Mouse (Mus musculus): ENCODE results near the gene Bid. TPM values are rescaled to one million over a fixed set of nuclear protein-coding genes. Genes with fewer than 3 reads are reported as not detected.
"Not testable (repeated sequence)": the region's sequence is repeated elsewhere in the genome, so short reads cannot be mapped to it uniquely, and the experiment has no call there.

Bid gene
- total RNA-seq, 2 experiments from 2014 or later: 10.7 to 12.7 TPM

DNA sequence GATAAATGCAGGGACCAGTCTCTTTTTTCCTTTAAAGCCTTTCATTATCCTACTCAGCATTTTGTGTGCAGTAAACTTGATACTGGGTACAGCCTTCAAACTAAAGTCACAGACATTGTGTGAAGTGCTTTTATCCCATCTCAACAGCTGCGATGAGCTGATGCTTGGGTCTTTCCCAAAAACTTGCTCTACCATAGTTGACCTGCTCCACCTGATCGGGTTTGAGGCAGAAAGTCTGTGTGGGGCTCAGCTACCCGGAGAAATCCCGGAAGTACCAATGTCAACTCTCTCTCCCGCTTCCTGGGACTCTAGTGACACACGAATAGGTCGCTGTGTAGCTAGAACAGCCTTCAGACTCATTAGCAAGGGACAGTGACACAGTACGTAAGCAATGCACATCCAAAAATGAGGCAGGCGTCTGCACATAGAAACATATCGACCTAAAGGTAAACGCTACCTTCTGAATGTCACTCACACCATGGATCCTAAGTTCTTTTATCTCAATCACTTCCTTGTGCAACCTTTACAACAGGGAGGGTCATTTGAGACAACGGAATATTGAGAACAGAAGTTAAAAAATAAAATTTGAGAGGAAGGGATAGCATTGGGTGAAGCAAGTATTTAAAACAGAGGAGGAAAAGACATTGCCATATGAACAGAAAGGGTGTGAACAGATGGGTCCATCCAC is 22.3 kb upstream of the Bid start:
- intact Hi-C loops (cut with DNase I): no loop called here
- DNase-seq (ENCODE audit: low spot score in 2 of 2): no peak

DNA sequence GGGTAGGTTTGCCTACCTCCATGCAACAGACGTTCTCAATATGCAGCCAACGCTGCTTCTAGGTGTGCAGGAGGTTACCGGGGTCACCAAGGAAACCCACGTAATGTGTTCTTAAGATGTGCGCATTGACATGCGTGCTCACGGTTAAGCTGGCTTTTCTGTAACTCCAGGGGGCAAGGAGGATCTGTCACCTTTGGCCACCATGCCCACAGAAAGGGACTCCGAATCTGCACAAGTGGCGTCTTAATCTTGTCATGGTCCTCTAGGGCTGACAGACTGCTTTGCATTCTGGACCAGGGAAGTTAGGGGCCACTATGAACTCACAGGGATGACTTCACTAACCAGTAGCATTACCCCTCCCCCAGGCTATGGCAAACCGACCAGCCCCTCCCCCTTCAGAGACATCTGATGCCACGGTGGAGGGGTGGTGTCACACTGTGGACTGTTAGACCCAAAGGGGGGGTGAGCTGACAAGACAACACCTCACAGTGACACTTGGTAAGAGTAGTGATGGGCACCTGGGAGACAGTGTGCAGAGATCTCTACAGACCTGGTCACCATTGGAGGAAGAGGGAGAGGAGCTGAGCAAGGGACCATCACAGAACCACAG is 21.5 kb upstream of the Bid start:
- intact Hi-C loops (cut with DNase I): no loop called here
- no peak for DNase-seq (ENCODE audit: low spot score in 2 of 2)

DNA sequence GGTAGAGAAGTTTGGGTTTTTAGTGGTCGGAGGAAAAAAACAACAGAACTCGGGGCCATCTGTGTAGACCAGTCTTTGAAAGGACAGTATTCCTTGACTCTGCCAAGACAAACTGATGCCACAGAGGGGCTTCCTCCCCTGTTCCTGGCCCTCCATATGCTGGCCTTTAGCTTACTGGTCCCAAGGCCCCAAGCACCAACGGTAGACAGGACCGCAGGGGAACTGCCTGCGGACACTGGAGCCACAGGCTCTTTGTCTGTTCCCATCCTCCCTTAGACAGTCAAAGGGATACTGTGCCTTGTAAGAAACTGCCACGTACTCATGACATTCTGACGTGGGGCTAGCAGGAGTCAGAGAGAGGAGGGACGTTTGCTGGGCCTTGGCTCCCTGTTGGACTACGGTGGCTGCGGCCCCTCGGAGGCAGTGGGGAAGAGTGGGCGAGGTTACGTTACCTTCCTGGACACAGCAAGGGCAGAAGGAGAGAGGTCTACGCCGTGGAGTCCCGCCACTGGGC is 20.5 kb upstream of the Bid start:
- DNase-seq (ENCODE audit: low spot score in 2 of 2): no peak
- intact Hi-C loops (cut with DNase I): no loop called here

DNA sequence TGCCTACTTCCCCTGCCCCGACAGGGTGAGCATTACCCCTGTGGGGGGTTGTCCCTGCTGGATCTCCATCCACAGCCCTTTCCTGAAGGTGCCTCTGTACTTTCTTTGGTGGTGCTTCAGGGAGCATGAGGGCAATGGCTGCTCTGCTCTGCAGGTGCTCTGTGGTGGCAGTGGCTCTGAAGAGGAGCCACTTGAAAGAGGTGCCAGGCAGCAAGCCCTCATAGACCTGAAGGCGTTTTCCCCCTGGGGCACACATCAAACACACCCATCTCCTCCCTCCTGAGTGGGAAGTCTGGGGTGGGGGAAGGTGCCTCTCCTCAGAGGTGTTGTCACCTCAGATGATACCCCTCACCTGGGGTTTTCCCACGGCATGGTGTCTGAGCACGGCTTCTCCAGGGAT is 17.5 kb upstream of the Bid start:
- no peak for DNase-seq (ENCODE audit: low spot score in 2 of 2)

DNA sequence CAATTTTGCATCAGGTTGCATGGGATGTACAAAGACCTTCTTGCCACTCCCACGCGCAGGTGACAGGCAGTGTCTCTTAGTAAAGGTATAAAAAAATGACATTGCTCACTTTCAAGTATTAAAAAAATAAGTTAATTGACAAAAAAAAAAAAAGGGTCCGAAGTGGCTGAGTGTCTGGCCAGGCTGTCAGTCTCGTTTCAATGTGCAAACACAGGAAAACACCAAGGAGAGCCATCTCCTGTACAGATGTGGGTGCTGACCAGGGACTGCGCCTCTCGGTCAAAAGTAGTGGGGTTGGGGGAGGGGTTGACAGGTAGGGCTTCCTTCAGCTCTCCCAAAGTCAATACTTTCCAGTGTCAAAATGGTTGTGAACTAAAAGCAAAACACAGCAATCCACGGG is 17.0 kb upstream of the Bid start:
- DNase-seq (ENCODE audit: low spot score in 2 of 2): no peak
- intact Hi-C loops (cut with DNase I): no loop called here

More for the DNA sequence above, 17.5 kb upstream of the Bid start:
- intact Hi-C loops (cut with DNase I): no loop called here

DNA sequence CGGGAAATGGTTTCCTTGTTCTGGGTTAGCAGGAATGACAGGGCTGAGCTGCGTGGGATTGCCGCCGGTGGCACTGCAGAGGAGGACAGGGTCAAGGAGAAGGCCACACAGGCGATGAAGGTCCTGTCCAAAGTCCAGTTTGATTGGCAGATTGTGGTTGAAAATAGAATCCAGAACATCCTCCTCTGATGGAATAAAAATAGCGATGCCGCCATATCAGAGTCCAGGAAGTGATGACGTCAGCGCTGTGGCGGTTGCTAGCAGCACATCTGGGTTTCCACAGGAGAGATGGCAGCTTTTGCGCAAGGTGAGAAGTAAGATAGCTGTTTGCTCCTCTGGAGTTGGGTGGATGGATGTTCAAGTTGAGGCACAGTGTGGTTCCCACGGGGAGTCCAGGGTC is 15.9 kb upstream of the Bid start:
- DNase-seq (ENCODE audit: low spot score in 2 of 2): no peak
- intact Hi-C loops (cut with DNase I): no loop called here

DNA sequence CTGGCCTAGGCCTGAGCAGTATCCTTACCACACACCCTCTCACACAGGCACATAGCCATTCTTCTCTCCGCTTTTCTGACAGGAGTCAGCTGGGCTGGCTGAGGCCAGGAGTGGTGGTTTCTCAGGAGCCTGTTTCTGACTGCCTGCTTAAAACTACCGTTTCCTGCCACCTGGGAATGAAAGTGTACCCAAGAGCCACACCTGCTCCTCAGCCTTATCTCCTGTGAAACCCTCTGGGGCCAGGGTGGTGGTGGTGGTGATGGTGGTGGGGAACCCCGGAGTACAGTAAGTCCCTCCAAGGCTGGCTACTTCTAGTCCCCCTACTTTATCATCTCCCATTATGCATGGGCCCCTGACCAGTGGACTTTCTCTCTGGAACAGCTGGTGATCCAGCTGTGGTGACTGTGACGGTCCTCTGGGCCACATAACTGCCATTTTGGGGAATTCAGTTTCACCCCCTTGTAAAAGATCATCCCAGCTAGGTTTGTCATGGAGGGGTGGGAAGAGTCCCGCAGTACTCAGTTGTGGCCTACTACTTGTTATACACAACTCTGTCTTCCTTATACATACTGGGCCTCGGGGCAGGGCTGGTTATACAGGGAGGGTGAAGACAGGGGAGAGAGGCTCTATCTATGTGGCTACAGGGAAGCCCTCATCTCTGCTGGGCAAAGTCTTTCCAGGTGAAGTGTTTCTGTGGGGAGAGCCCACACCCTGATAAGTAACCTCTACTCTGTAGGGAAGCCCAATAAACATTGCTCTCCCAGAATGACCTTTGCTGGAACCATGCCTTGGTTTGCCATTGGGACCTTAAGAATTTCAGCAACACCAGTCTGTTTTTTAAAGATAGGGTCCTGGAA is 14.0 kb upstream of the Bid start:
- intact Hi-C loops (cut with DNase I): no loop called here
- no peak for DNase-seq (ENCODE audit: low spot score in 2 of 2)

DNA sequence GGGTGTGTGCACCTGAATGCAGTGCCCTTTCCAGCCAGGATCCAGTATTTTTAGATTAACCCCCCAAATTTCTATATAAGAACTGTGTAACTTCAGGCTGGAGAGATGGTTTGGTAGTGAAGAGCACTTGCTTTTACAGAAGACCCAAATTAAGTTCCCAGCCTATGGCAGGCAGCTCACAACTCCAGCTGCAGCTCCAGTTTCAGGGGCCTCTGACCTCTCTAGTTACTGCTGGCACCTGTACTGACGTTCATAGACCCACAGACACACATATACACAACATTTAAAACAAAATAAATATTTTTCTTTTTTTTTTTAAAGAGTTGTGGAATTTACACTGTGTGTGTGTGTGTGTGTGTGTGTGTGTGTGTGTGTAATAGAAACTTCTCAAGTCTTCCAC is 12.8 kb upstream of the Bid start:
- intact Hi-C loops (cut with DNase I): no loop called here
- no peak for DNase-seq (ENCODE audit: low spot score in 2 of 2)

DNA sequence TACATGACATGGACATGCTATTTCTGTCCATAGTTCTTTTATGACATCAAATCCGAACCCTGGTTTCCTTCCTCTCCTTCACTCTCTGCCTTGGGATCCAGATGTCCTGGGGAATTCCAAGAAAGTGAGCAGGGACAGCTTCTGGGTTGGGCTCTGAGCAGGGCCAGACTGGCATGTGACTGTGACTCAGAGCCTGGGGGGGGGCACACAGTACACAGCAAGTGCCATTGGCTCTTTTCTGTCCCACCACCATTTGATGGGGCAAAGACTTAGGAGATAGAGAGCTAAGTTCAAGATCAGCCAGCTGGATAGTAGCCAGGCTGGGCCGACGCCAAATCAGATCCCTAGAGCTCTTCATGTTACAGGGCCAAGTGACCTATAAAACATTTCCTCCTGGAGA is 11.1 kb upstream of the Bid start:
- intact Hi-C loops (cut with DNase I): no loop called here
- DNase-seq (ENCODE audit: low spot score in 2 of 2): peak in 1 of 2 experiments; percentile 20

DNA sequence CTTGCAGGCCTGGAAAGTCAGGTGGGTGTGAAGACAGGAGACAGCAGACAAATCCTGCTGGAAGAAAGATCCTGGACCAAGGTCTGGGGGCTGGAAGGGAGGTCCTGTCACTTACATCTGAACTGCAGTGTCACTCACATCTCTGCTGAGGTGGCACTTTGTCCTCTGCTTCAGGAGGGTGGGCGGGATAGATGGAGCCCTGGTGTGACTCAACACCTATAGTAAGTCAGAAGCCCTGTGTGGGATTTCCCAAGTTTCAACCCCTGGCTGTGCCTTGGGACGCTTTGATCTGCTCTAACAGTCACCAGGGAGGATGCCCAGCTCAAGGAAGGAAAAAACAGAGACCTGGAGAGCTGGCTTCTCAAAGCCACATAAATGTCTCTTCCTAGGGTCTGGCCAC is 10.2 kb upstream of the Bid start:
- DNase-seq (ENCODE audit: low spot score in 2 of 2): no peak
- intact Hi-C loops (cut with DNase I): no loop called here

DNA sequence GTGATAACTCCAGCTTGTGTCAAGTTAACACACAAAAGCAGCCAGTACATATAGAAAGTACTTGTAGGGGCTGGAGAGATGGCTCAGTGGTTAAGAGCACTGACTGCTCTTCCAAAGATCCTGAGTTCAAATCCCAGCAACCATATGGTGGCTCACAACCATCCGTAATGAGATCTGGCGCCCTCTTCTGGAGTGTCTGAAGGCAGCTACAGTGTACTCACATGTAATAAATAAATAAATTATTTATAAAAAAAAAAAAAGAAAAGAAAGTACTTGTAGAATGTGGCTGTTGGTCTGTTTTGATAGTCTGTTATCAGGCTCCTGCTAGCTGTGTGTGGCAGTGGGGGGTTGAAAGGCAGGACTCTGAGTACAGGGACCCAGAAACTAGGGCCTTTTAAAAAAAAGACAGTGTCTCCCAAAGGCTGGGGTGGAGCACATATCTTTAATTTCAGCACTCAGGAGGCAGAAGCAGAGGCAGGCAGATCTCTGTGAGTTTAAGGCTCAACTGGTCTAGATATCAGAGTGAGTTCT is 8.2 kb upstream of the Bid start:
- intact Hi-C loops (cut with DNase I): not testable (repeated sequence)

DNA sequence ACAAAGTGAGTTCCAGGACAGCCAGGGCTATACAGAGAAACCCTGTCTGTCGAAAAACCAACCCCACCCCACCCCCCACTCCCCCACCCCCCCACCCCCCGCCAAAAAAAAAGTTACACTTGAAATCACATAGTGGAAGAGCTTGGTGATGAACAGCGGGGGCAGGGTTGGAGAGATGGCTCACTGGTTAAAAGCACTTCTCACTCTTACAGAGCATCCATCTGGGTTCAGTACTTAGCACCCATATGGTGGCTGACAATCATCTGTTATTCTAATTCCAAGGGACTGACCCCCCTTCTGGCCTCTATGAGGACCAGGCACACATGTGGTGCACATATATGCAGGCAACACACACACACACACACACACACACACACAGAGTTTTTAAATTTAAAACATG is 1.3 kb upstream of the Bid start:
- DNase-seq (ENCODE audit: low spot score in 2 of 2): no peak
- intact Hi-C loops (cut with DNase I): no loop called here

More for the DNA sequence above, 8.2 kb upstream of the Bid start:
- not testable (repeated sequence) for DNase-seq (ENCODE audit: low spot score in 2 of 2)

DNA sequence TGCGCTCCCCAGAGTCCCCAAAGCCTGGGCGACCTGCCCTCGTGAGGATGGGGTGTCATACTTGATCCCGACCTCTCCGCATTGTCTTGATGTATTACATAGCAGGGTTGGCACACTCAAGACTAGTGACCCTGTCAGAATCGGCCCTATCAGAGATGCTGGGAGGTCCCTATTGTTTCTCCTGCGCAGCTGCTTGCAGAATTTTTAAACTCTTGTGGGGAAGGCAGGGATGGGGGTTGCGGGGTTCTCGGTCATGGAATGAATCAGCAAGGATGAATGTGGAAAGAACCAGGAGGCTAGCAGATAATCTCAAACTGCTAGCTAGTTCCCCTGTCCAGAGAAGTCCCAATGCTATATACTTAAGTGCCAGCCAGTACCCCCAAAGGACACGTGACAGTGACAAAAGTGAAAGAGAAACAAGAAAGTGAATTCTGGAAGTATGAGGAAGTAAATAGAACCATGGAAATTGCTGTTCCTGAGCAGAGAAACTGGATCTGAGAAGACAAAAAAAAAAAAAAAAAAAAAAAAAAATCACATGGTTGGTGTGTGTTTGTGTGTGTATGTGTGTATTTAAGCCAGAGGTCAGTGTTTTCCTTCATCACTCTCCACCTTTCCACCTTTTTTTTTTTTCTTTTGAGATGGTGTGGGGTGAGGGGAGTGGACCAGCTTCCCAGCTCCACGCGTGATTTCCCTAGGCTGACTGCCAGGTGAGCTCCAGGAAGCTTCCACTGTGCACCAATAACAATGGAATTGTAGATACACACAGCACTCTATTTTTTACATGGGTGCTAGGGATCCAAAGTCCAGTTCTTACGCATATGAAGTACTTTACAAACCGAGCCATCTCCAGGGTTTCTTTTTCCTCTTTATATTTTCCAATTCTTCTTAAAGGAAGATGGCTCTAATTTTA is 574 bp upstream of the Bid start:
- intact Hi-C loops (cut with DNase I); DNase-seq (ENCODE audit: low spot score in 2 of 2): not testable (repeated sequence)

DNA sequence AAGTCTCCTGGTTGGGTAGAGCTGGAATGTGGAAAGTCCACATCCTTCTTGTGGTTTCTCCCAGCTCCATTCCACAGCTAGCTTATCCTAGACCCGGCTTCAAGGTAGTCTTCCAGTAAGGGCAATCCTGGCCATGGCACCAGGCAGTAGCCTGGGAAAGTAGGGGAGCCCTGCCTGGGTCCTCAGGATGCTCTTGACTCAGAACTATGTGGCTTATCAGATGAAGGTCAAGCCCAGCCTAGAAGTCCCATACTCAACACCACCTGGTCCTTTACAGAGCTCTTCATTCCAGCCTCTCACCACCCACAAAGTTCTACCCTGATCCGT is 1.0 kb downstream of the Bid start:
- intact Hi-C loops (cut with DNase I): no loop called here

DNA sequence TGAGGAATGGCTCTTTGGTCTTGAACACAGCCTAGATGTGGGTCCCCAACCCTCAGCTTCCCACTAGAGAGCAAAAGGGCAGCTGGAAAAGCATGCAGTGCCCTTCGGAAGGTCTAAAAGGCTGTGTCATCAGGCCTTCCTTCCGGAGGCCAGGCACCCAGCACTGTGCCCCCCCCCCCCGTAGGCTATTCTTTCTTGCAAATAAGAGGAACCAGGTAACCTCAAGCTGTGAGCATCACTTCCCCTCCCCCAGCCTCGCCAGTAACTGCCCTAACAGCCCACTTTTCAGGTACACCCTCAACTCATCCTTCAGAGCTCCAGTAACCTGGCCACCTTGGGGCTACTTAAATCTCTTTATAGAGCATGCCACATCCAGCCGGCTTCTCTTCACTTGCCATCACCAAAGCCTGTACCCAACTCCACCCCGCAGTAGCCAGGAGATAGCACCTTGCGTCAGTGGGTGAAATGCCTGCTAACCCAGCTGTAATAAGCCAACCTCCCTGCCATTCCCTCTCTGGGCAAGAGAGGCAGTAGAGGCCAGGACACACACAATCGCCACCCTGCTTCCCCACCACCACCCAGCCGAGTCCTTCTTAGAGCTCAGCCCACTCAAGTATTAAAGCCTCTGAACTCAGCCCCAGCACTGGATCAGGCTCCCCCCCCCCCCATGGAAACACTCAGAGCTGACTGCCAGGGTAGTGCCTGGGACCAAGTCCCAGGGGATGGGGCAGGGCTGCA is 1.6 kb downstream of the Bid start:
- DNase-seq (ENCODE audit: low spot score in 2 of 2): peak in 1 of 2 experiments; percentile 62

More for the DNA sequence above, 1.0 kb downstream of the Bid start:
- DNase-seq (ENCODE audit: low spot score in 2 of 2): no peak

DNA sequence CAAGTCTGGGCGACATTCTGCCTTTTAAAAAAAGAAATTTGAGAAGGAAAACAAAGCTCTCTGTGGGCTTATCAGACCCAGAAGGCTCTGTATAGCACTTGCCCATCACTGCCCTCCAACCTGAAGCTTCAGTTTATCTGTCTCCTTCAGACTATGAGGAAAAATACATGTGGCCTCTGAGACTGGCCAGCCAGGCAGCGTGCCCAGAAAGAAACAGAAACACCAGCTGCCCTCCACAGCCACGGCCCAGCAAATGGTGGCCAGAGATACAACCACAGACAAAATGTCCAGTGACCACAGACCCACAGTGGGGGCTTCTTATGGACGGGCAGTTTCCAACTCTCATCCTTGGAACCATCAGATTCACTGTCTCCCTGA is 2.1 kb downstream of the Bid start:
- no peak for DNase-seq (ENCODE audit: low spot score in 2 of 2)
- intact Hi-C loops (cut with DNase I): no loop called here

More for the DNA sequence above, 1.6 kb downstream of the Bid start:
- intact Hi-C loops (cut with DNase I): no loop called here

DNA sequence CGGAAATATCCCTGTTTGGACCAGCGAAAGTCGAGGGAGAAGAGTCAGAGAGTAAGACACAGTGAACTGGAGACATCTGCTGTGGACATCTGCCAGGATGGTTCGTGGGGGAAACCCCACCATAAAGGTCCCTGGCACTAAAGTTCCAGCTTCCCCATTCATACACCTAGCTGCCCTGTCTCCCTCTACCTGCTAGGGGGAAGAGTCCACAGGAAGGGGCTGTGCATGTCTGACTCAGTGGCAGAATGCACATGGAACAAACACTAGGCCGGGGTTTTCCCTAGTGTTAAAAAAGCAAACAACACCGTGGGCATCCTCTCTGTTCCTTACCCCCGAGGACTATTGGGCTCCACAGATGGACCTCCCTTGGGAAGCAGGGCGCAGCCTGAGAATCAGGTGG is 2.9 kb downstream of the Bid start:
- DNase-seq (ENCODE audit: low spot score in 2 of 2): no peak
- intact Hi-C loops (cut with DNase I): no loop called here

DNA sequence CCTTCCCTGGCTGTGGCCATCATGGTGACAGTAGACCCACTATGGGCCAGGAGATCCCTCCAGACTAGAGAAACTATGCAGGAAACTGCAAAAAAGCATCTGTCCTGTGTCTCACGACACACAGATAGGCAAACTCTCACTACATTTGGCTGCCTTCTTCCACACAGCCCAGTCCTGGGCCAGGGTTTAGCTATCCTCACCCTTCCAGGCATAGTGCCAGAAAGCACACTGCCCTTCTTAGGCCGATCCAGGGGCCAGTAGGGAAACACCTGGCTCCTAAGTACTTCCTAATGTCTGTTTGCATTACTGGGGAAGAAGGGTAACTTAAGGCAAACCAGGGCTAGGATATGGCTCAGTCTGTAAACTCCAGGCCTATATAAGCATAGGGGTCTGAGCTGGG is 3.7 kb downstream of the Bid start:
- DNase-seq (ENCODE audit: low spot score in 2 of 2): no peak
- intact Hi-C loops (cut with DNase I): no loop called here
